Mouse (Mus musculus) thymus, postnatal 0 days (tissue): Measurements from ENCODE around the gene Plxnc1. TPM values are rescaled to one million over a fixed set of nuclear protein-coding genes. Genes with fewer than 3 reads are reported as not detected.
A peak's percentile ranks its signal among the peaks of the same experiment; 100 is the strongest.

Experiments used
- DNase-seq: peaks from one replicate; pipeline ENCODE4 v3.0.0-alpha.2; 2015; ENCODE audit warnings: low spot score
- polyA plus RNA-seq: library from polyadenylated mRNA; unstranded; fragments of >200 nt; fragmentation: Nextera tagmentation; extraction: Ambion mirVana; gene quantifications from 2 replicates; pipeline ENCODE4 v1.2.1, GENCODE M21; 2015

Gene Plxnc1
- polyA plus RNA-seq, 1 experiment from 2014 or later: 3.8 TPM

DNA sequence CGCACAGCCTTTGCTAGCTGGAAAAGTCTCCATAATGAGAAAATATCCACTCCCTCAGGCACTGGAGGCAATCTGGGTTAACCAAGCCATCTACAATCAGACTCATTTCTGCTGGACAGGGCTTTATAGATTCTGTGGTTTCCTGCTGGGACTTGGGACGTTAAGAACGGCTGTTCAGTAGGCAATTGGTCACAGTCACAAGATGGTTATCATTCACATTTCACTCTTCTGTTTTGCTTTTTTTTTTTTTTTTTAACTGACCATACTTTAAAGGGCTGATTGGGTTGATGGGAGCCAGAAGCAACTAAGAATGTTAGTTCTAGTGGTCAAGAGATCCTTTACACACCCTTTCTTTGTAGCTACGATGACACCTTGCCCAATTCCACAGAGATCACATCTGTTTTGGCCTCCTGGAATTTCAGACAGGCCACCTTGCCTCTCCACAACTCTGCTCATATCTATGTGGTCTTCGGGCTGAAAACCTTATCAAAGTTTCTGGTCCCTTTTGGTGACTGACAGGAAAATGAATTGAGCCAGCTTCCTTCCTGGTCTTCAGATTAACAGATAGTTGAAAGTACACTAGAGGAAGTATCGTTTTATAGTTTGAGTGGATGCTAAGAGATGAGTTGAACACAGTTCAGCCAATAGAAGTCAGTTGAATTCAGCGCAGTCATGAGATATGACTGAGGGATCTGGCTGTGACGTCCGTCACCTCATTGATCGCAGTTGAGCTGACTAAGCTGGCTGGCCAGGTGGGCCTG, 3.5 kb upstream of the Plxnc1 start:
- DNase-seq: no peak

DNA sequence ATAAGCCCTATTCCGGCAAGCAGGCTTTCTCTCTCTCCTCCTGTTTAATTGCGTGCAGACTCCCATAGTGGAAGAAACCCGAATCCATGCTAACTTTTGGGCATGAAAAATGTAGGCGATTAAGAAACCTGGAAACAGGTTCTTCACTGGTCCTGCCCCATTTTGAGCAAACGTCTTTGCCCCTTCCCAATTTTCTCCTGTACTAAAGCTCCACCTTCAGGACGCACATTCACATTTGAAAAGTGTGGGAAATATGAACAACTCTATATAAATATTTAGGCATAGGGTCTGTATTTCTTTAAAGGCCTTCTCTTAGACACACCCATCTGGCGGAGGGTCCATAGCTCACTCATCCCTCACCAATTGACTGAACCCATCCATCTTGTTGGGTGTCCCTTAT, 2.8 kb upstream of the Plxnc1 start:
- no peak for DNase-seq

DNA sequence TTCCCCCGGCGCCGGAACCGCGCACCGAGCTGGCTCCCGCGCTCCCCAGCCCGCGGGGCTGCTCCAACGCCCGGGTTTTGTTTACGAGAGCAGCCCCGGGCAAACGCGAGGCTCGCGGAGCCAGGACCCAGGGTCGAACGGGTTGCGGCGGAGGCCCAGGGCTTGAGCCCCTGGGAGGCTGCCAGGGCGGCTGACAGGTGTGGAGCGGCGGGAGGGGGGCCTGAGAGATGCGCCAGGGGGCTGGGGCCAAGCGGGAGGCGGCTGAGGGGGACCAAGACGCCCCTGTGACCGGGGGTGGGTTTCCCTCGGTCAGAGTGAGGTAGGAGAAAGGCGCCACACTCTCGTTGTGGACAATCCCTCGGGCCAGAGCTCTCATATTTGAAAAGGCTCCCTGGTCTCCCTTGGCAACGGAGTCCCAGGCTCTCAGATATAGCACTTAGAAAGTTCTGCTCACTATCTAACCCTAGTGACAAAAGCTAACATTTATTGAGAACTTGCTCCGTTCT, 624 bp upstream of the Plxnc1 start:
- DNase-seq: no peak

GRCm38 (mm10) chr10:94943846-94944690, 567 bp downstream of the Plxnc1 start:
- peak; percentile 49 for DNase-seq

- DNase-seq: peak; percentile 27
Observed at GRCm38 (mm10) chr10:94943401-94943845, 1.2 kb downstream of the Plxnc1 start.

DNA sequence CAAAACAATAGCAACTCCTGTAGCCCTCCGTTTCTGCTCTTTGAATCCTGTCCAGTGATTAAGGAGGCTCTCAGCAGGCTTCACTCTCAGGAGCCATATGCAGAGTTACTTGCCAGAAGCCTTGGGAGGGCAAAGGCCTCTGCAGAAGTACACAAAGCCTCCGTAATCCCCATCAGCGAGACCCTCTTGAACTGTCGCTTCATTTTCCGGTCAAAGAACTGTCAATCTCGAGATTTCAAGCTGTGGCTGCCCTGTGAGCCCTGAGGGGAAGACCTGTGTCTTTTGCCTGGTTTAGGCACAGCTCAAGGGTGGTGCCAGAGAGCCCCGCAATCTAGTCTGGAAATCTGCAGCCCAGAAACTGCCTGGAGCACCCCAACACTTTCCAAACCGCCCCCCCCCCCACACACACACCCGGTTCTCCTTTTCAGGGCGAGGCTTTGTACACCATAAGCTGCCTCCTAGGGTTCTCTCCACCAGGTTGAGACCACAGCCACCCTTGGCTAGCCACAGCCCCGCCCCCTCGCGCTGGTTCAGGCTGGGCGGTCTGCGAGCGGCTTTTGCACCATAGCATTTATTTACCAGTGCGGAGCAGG, 2.1 kb downstream of the Plxnc1 start:
- DNase-seq: peak; percentile 23

- DNase-seq: no peak
Observed at GRCm38 (mm10) chr10:94941551-94941950, 3.1 kb downstream of the Plxnc1 start.

GRCm38 (mm10) chr10:94940786-94941185, 3.8 kb downstream of the Plxnc1 start:
- no peak for DNase-seq

- DNase-seq: no peak
Observed at GRCm38 (mm10) chr10:94940061-94940460, 4.6 kb downstream of the Plxnc1 start.

DNA sequence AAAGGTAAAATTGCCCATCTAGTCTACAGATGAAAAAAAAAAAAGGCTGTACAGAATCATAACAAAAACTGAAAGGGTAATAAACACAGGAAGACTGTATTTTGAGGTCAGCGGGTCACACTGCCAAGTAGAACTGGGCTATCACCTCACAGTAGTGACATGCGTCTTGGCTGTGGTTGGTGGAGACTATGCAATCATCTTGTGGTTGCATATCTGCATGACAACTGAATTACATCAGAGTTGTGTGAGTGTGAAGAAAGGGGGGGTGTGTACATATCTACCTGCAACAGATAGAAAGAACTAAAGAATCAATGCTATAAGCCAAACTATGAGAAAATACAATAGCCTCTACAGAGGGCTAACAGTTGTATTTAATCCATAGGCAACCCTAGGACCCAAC, 5.7 kb downstream of the Plxnc1 start:
- DNase-seq: no peak

GRCm38 (mm10) chr10:94938320-94938719, 6.3 kb downstream of the Plxnc1 start:
- no peak for DNase-seq

DNA sequence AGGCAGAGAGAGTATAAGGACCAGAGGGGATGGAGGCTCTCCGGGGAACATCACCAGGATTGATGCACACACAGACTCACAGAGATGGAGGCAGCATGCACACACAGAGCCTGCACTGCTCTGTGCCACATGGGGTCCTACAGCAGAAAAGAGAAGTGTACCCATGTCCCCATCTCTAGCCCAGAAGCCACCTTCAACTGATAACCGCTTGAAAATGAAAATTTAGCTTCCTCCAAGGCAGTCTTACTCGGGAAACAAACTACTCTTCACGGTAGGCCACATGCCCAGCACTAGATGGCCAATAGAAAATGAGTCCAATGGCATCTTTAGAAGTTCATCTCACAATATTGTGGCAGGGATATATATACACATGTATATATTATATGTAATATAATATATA, 9.4 kb downstream of the Plxnc1 start:
- no peak for DNase-seq

DNA sequence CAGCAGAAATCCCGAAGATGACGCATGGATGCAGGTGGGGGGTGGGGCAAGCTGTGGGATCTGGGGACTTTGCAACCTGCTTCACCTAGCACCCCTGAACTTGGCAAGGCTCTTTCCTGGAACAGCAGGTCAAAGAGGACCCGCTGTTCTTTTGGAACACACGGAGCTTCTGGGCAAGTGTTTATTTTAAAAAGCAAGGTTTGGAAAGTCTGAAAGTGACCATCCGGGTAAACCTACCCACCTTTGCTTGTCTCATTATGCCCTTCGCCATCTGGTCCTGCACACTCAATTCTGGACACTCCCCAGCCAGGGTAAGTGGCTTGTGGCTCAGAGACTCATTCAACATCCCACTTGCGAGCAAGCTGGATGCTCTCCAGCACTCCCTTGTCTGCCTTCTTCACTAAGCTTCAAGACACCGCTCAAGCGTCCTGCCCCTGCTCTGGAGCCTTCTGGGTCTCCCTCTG, 10.5 kb downstream of the Plxnc1 start:
- no peak for DNase-seq

- DNase-seq: no peak
Observed at GRCm38 (mm10) chr10:94931961-94932832, 12.4 kb downstream of the Plxnc1 start.

GRCm38 (mm10) chr10:94928164-94928563, 16.5 kb downstream of the Plxnc1 start:
- DNase-seq: no peak

GRCm38 (mm10) chr10:94926297-94926696, 18.3 kb downstream of the Plxnc1 start:
- no peak for DNase-seq

DNA sequence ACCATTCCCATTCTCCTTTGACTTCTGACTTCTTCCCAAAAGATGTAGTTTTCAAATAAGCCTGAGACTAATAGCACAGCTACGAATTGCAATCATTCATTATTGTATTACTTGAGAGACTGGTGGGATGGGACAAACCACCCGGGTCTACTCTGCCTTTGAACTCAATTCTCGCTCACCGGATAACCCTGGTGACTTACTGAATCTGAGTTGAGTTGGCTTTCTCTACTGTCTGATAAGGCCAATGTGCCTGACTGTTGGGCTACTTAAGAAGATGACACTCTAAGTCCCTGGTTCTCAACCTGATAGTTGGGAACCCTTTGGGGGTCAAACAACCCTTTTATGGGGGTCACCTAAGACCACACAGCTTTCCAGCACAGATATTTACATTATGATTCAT, 19.8 kb downstream of the Plxnc1 start:
- no peak for DNase-seq

DNA sequence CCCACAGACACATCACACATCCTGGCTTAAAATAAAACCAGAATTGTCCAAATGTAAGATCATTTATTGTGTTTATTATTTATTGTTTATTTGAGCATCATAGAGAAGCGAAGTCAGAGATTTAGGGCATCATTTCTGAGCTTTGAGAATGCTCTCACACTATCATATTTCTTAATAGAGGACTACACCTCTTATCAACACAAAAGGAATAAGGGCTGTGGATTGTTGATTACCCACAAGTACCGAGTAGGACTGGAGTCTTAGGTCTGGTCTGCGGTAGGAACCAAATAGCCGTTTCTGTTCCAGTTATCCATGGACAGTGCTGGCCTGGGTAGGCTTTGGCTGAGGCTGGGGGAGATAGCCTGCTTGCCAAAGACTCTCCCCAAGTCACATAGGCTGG, 20.2 kb downstream of the Plxnc1 start:
- DNase-seq: no peak

DNA sequence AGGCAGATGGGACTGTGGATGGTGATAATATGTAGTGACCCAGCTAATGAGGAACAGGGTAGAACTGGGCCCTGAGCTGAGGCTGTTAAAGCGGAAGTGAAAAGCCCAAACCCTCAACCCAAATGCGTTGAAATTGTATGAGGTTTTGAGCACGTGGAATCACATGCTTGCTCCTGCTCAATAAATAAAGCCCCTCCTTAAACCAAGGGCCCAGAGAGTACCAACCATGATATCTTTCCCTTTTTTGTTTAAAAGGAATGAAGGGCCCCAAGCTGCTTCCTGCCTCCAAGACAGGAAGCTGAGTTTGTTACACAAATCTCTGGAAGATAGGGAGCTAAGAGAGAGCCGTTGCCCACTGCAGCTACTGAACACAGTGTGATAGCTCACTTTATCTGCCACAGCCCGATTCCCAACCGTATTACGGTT, 21.3 kb downstream of the Plxnc1 start:
- no peak for DNase-seq

DNA sequence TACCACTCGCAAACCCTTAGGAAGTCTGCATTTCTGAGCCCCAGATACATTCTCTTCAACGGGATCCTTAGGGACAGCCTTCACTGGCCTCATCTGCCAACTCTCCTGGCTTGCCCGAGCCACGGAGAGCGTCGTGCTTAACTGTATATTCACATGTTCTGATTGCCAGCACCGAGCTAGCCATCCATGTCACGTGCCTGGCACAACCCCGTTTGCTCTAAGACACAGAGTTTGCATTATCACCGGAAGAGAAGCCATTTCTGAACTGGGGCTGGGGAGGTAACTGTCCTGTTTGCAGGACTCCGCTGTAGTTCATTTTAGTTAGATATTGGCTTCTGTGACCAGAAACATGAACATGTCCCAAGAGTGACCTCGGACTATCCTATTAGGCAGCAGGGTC, 21.8 kb downstream of the Plxnc1 start:
- no peak for DNase-seq

DNA sequence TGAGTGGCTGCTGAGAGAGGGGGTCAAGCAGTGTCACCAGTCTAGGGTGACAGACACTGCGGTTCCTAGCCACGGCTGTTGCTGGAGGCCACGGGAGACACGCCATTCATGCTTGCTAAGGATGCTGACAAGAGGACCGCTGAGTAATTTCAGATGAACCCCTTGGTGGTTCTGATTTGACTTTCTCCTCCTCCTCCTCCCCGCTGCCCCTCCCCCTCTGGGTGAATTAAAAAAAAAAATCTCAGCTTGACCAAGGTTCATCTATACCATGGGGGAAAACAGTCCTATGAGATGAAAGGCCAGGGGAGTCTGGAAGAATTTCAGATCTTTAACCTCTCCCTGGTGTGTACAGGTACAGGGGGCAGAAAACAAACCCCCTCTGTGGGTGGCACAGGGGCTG, 22.9 kb downstream of the Plxnc1 start:
- no peak for DNase-seq
